Mouse (Mus musculus): Measurements from ENCODE around the gene Hnrnpll.

Gene Hnrnpll

GRCm38 (mm10) chr17:79995091-79995691 lies 66.9 kb downstream of the Hnrnpll start:
- no peak for DNase-seq

- DNase-seq: no peak
Measured at GRCm38 (mm10) chr17:79992114-79992513, 70.0 kb downstream of the Hnrnpll start.

GRCm38 (mm10) chr17:79991166-79991958 lies 70.8 kb downstream of the Hnrnpll start:
- DNase-seq: peak; percentile 32

GRCm38 (mm10) chr17:79990161-79990560 lies 72.0 kb downstream of the Hnrnpll start:
- DNase-seq: no peak

GRCm38 (mm10) chr17:79984450-79984849 lies 77.7 kb downstream of the Hnrnpll start:
- no peak for DNase-seq

- DNase-seq: no peak
Measured at GRCm38 (mm10) chr17:79982955-79983529, 79.1 kb downstream of the Hnrnpll start.

GRCm38 (mm10) chr17:79982548-79982947 lies 79.6 kb downstream of the Hnrnpll start:
- DNase-seq: no peak

GRCm38 (mm10) chr17:79981758-79982481 lies 80.2 kb downstream of the Hnrnpll start:
- no peak for DNase-seq

- DNase-seq: no peak
Measured at GRCm38 (mm10) chr17:79981348-79981747, 80.8 kb downstream of the Hnrnpll start.

- DNase-seq: no peak
Measured at GRCm38 (mm10) chr17:79980421-79981120, 81.6 kb downstream of the Hnrnpll start.

Data from kidney, adult 9 months (tissue).